Mouse (Mus musculus) ES-Bruce4 (cell line): ENCODE data around the gene Shb.

ENCODE experiments used
- CTCF ChIP-seq: IDR thresholded peaks from one replicate; pipeline ENCODE4 v1.8.1; 2011; ENCODE audit warnings: low read depth, low read length
- EP300 ChIP-seq: IDR thresholded peaks from 2 replicates; pipeline ENCODE4 v1.6.1; 2011; ENCODE audit warnings: low read depth, low read length; ENCODE audit not compliant: insufficient read depth

- no peak for TF ChIP-seq CTCF
- no peak for TF ChIP-seq EP300
Observed at GRCm38 (mm10) chr4:45422640-45423039, 109.6 kb downstream of the Shb start.
